1 mouse cellular context compared by ENCODE assay signal in the genomic region with DNA sequence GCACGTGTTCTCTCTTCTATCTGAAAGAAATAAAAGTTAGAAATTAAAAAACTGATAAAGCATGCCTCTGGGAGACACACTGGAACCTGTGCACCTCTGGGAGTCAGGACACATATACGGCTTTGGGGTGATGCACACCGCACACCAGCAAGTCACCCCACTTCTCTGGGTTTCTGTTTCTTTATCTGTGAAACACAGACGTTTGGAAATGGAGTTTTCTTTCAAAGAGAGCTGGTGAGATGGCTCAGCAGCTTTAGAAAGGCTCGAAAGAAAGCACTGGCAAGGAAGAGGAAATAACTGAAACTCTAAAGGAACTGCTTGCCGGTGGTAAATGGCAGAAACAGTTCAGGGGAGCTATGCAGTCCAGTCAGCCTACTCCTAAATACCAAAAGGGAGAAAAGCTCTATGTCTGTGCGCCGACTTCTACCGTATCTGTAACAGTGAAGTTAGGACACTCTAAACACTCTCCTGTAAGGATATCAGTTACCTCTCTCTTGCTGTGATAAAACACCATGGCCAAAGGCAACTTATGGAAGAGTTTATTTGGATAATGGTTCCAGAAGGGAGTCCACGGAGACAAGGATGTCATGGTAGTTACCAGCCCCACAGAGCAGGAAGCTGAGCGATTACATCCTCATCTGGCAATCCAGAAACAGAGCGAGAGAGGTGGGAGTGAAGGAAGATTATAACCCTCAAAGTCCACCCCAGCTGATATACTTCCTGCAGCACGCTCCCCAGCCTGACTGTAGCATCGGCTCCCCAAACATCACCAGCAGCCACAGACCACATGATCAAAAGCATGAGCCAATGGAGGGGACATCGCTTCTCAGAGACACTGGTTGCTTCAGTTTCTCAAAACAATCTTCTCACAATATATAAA.
A peak's percentile ranks its signal among the peaks of the same experiment; 100 is the strongest.
TF ChIP-seq lines count a peak whose summit lies in the region.

No protein-coding gene starts in this region.

TF ChIP-seq in MEL, 35 proteins besides CTCF, POLR2A, EP300 and RAD21 (continued from another document):
- TF ChIP-seq POLR2AphosphoS5 (IDR thresholded peaks at IDR 0.05; ENCODE audit: borderline replicate concordance, low read depth, low read length) = no peak
- no peak for TF ChIP-seq HCFC1 (IDR thresholded peaks at IDR 0.05; ENCODE audit: low read depth, low read length)
- no peak for TF ChIP-seq BHLHE40 (IDR thresholded peaks at IDR 0.05; ENCODE audit: borderline replicate concordance, low read depth, low read length)
- TF ChIP-seq MEF2A (IDR thresholded peaks at IDR 0.05; ENCODE audit: extremely low read depth, insufficient replicate concordance, low read depth, low read length, poor library complexity, severe bottlenecking) = no peak
- TF ChIP-seq TAL1 (IDR thresholded peaks at IDR 0.05; ENCODE audit: low read length) = peak; percentile 69
- TF ChIP-seq TCF12 (IDR thresholded peaks at IDR 0.05; ENCODE audit: low read depth, low read length) = peak; percentile 57
- TF ChIP-seq SIN3A (IDR thresholded peaks at IDR 0.05; ENCODE audit: low read length) = peak; percentile 67
- TF ChIP-seq KAT2A (conservative IDR thresholded peaks at IDR 0.05; ENCODE audit: low read depth, low read length) = no peak
- 0 out of 2 replicates have a peak, but pooled peaks have one; percentile 34 for TF ChIP-seq GATA1 (IDR thresholded peaks at IDR 0.05; ENCODE audit: low read depth, low read length)
- no peak for TF ChIP-seq MAFK (IDR thresholded peaks at IDR 0.05; ENCODE audit: borderline replicate concordance, low read depth, low read length)
- peak; percentile 61 for TF ChIP-seq TBP (IDR thresholded peaks at IDR 0.05; ENCODE audit: low read depth, low read length)
